Mouse (Mus musculus) testis, postnatal 14 days (tissue): Measurements from ENCODE around the gene Bco1.
A peak's percentile ranks its signal among the peaks of the same experiment; 100 is the strongest.

Experiments
- DNase-seq: peaks from one replicate; pipeline ENCODE4 v3.0.0; 2021; ENCODE audit warnings: low spot score

The Bco1 gene

DNA sequence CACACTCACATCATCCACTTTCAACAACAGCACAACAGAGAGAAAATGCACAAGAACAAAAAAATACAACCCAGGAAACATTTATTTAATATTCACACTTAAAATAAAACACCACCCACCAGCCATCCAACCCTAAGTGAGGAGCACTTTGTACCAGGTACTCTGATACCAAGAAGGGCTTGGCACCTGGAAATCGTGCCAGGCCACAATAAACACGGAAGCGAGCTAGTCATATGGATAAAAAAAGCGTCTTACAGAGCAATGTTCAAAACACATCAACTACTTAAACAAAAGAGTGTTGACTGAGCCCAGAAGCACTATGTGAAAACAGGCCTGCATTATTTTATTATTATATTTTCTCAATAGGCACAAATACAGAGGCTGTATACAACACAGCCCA, 60.5 kb downstream of the Bco1 start:
- no peak for DNase-seq

DNA sequence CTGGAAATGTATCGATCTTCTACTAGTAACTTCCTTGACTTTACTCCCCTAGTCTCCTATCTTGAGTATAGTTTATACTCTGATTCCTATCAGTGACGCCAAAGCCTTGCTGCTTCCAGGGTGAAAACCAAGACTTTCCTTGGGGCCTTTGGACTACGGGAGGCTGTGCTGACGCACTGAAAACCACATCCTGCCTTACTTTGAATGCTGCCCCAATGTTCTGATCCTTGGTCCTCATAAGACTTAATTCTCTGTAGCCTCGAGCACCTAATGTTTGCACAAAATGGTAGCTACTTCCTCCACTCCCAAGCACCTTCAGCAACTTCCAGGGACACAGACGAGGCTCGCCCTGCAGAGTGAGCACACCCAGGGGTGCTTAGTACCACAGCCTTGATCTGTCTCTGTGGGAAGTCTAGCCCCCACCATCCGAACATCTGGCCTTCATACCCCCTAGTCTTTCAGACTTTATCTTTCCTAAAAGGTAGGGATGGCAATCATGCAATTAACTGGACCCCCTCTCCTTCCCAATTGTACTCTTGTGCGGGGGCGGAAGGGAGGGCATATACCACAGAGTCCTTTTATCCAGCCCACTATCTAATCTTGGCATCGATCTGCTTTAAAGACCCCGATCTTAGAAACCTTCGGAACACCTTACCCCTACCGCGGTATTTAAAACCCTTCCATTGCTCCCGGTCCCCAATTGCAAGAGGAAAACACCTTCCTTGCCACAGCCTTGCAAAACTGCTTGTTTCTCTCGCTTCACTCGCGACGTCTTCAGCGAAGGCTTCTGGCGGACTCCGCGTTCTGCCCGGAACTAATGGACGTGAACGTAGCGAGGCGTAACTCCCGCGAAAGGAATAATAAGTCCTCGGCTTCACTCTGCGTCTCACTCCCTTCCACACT, 61.5 kb downstream of the Bco1 start:
- no peak for DNase-seq

DNA sequence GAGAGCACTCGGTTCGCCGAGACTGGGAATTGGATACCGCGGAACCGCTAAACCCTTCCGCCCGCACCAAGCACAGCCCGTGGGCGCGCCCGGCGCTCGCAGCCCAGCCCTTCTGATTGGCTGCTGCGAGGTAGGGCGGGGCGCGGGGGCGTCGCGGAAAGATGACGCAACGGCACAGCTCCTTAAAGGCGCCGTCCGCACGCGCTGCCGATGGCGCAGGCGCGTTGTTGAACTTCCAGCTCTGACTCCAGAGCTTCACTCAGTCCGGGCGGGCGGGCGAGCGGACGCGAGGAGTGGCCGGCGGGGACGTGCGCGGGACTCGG, 62.1 kb downstream of the Bco1 start:
- peak; percentile 96 for DNase-seq

DNA sequence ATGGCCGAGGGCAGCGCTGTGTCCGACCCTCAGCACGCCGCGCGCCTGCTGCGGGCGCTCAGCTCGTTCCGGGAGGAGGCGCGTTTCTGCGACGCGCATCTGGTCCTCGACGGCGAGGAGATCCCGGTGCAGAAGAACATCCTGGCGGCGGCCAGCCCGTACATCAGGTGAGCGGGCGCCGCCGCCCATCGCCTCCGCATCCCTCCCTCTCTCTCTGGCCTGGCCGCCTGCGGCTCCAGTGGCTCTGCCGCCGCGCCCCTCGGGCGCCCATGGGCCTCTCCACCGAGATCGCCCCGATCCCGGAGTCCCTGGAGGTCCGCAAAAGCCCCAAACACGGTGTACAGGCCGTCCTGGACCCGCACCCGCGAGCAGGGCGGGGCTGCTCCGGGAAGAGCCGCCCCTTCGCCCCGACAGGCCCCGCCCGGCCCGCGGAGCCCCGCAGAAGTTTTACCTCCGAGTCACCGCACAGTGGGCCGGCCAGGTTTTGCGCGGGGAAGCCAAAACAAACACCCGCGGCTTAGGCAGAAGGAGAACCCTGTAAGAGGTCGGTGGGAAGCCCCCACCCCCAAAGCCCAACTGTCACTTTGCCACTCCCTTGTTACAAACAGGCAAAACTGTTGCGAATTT, 62.6 kb downstream of the Bco1 start, which contains the start of gene Gan:
Gene Gan, plus strand, starts transcription at position 1 of the 627 bp plus-strand sequence.
- peak; percentile 73 for DNase-seq

DNA sequence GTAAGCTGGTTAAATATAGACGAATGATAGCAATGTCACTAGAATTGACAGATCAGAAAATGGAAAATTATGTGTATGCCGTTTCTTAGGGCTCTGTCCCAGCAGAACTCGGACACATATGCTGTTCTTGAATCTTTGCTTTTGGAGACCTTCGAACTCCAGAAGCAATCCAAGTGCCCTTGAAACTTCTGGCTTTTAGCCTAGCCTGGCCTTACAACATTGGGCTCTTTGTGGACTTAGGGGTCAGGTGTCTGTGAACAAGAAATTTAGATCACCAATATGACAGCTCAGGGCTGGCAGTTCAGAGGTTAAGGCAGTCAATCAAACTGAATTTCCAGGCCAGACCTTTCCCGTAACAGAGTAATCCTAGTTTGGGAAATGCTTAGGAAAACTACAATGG, 63.4 kb downstream of the Bco1 start:
- DNase-seq: no peak

DNA sequence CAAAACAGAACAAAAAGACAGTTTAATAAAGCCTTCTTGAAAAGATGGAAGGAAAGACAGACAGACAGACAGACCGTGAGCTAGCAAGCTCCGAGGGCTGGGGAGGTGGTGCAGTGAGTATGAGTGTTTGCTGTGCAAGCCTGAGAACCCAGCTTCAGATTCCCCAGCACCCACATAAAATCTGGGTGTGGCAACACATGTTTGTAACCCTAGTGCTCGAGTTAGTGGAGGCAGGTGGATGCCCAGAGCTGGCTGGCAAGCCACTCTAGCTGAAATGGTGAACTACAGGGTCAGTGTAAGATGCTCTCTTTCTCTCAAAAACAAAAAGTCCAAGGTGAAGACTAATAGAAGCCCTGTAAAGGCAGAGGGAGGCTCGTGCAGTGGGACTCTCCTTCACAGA, 69.3 kb downstream of the Bco1 start:
- DNase-seq: no peak

DNA sequence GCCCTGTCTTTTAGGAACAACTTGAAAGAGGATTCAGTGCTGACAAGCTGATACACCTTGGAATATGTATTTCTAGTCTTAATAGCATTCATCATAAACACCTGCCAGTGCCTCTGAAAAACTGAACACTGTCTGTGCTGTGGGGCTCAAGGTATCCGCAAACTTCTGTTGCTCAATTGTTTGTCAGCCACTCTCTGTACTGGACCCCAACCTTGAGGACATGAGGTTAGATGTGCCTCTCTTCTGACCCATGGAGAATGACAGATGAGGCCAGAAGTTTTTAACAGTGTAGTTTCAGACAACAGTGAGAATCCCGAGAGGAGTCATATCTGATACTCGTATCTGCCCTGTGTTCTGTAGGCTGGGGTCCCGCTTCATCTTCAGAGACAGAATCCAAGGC, 69.9 kb downstream of the Bco1 start:
- DNase-seq: no peak

DNA sequence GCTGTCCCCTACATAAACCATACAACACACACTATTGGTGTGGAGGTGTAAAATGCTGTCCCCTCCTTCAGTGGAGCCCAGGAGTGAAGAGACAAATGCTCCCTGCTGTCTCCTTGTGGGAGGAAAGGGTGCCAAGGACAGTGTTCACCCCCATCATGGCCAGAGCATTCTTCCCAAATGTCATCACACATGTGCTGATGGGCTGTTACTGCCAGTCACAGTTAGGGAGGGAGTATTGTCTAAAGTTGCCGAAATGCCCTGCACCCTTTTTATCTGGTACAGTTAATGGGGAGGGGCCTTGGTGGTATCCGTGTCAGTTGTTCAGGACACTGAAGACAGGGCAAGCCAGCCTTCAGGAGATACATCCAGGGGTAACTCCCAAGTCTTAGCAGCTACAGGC, 70.9 kb downstream of the Bco1 start:
- no peak for DNase-seq

DNA sequence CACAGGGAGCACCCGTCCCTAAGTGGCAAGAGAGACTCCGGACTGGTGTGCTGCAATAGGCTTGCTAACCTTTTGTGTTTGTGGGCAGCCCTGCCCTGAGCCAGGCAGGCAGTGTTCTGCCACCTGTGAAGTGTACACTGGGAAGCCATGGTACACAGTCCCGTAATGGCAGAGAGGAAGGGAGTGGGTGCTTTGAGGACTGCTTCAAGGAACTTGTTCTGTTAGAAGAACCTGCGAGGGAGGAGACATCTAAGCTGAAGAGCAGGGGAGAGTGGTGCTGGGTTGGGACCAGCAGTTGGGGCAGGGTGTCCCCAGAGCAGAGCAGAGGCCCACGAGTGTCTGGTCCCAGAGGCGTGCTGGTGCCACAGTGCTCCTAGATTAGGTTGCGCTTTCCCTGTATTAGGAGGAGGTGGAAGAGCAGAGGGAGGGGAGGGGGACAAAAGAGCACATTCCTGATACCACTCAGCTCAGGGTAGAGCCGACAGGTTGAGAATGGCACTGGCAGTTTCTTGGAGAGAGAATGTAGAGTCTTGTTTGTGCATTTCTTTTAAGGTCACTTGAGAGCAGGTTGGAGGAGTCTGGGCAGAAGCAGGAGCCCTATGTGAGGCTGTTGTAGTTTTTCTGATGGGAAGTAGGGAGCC, 71.7 kb downstream of the Bco1 start:
- DNase-seq: no peak

DNA sequence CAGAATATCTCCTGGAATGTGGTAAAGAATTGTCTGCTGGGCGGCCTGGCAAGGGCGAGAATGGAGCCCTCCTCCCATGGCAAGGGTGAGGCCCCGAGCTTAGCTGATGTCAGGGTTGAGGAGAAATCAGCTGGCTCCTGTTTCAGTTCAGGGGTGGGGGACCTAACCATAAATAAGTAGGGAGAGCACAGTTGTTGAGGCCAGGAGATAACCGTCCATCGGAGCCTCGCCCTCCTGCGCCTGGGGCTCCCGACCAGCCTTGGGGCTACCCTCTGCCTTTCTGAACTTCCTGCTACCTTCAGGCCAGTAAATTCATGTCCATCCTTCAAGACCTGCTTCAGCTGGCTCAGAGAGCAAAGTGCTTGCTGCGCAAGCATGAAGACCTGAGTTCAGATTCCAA, 72.7 kb downstream of the Bco1 start:
- no peak for DNase-seq

DNA sequence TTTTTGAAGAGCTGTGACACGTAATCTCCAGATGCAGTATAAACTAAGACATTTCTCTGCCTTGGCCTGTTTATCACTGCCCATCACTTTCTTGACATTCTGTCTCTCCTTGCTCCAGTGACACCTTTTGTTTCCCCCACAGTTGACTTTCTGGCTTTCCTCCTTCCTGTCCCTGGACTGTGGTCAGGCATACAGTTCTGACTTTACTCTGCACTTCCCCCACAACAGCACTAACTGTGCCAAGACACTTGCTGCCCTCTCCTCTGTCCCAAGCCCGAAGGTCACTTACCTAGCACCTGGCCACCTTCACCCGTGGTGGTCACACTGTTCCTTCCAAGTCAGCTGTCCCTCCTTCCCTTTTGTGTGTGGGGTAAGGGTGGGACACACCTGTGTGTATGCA, 76.2 kb downstream of the Bco1 start:
- DNase-seq: no peak

DNA sequence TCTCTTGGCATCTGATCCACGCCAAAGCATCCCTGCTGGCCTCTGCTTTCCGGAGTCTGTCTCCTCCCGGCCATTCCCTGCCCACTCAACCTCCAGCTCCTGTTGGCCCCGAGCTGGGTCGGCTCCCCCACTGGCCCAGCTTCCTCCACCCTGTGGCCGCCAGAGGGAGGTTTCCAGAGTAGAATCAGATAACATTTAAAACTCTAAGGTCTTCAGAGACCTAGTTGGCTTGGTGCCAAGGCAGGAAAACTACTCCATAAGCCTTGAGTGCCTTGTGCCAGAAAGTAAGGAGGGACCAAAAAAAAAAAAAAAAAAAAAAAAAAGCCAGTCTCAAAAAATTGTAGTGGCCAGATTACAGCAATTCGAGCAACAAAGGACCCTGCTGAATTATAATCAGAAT, 77.2 kb downstream of the Bco1 start:
- no peak for DNase-seq

DNA sequence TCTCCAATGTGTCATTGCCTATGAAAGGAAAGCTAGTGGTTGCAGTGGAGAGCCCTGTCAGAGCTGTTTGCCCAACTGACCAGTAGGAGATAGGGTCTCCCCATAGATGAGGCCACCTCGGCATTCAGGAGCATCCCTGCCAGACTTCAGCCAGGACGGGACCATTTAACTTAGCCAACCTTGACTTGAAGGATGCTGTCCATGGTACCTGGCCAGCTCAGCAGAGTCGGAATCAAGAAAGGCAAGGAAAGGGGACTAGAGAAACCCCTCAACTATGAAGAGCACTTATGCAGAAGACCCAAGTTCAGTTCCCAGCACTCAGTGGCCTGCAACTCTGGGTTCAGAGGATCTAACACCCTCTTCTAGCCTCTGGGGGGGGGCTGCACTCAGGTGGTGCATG, 78.0 kb downstream of the Bco1 start:
- DNase-seq: no peak

DNA sequence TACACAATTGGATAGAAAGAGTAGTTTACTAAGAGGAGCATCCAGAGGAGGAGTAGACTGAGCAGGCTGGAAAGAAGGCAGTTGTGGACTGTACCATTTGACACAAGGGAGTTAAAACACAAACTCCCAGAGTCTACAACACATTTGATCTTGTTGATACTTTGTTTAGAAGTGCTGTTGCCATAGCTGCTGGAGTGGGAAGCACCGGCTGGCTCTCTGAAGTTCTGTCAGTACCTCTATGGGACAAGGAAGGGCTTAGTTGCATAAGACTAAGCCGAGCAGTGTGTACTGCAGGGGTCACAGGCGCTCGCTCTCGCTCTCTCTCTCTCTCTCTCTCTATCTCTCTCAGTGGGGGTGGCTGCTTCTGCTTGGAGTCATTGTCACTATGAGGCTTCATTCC, 78.9 kb downstream of the Bco1 start:
- no peak for DNase-seq

DNA sequence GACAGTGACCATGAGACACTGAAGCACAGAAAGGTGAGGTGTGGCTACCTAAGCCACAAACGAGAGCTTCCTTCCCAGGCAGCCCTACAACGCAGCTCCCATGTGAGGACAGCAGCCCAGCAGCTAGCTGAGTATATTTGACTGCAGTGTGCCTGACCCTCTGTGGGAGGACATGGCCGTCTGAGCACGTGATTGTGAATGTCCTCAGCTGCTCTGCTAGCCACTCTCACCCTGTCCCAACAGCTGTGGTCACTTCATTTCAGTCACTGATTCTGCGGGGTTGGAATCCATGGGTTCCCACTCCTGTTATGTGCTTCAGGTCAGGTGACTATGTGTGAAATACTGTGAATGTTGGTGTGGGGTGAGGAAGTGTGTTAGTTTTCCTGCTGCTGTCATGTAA, 80.7 kb downstream of the Bco1 start:
- DNase-seq: no peak

DNA sequence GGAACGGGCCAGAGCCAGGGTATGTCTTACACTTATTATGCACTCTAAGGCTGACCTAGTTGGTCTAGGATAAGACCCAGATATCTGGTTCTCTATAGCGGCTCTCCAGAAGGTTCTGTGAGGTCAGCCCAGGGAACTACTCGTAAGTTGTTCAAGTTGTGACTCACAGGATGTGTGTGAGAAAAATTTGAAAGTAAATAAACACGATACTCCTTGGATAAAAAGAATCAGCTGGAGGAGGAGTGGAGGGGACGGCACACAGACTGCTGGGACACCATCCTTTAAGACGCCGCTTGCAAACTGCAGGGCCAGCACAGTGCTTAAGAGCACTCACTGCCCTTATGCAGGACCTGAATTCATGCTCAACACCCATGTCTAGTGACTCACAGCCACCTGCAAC, 81.6 kb downstream of the Bco1 start:
- DNase-seq: no peak

DNA sequence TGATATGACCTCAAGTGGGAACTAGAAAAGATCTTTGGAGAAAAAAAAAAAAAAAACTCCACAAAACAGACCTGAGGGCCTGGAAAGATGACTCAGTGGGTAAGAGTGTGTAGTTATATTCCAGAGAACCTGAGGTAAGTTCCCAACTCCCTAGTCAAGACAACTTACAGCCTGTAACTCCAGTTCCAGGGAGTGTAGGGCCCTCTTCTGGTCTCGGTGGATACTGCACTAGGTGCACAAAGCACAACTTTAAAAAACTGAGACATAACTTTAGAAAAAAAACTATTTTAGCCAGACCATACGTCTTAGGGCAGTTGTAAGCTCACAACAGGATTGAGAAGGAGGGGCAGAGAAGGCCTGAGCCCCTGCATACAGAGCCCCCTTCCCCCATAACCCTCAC, 82.4 kb downstream of the Bco1 start:
- DNase-seq: no peak

DNA sequence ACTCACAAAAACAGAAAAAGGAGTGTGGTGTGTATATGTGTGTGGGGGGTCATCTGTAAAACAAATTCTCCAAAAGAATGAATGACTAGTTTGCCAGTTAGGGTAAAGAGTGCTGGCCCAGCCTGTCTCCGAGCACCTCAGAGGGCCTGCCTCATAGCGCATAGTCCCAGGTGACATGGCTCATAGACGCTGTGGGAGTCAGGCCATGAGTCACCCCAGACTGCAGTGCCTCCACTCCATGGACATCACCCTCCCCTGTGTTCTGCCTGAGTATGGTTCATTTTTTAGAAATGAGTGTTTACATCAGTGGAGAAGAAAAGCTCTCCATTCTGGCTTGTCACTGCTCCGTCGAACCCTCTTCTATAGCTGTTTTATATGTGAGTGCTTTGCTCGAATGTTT, 83.0 kb downstream of the Bco1 start:
- DNase-seq: no peak

DNA sequence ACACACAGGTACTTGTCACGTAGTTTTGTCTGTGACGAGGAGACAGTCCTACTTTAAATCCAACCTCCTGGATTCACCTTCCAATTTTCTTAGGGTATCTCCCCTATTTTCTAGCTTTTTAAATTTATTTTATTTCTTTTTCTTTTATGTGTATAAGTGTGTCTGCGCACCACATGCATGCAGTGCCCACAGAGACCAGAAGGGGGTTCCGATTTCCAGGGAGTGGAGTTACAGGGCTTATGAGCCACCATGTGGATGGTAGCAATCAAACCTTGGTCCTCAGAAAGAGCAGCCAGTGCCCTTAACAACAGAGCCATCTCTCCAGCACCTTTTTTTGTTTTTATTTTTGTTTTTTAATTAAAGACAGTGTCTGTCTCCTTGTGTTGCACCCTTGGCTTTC, 87.1 kb downstream of the Bco1 start:
- DNase-seq: no peak
